14 mouse cellular contexts compared by ENCODE assay signal in the genomic region with DNA sequence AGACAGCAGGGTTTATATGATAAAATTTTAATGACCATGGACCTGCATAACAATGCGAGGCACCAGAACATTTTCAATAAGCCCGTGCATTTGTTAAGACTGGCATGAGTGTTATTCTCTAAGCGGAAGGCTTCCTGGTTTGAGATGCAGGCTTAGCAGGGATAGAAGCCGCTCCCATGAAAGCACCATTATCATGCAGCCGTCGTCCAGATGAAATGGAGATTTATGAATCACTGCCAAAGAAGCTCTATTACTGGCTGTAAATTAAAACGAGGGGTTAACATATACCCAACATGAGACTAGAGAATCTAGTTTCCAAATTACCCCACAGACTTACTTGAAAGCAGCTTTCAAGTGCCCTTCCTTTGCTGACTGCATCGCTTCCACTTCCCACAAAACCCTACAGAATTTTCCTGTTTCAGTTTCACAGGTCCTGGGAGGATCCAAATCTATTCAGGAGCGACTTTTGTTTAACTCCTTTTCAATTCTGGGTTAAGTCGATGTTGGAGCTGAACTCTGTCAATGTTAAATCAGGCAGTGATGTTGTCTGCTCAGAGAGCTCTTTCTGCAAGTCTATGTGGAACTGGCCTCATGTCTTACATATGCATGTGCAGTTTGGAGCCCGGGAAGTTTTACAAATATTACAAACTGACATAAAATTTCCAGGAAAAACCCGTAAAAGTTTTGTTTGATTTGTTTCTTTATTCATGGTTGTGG.
DNase-seq lines count a peak whose midpoint lies in the region; ATAC-seq lines count a peak whose summit lies in the region.
"Had no signal": no experiment of that assay in that cellular context is flagged by ENCODE, and none has a peak within 500 bp of the region (broad histone marks: within the 10 kb centered on the region; RNA-seq: fewer than 3 reads in every experiment).

No protein-coding gene starts in this region.

- peaks cover 11% of the 10 kb centered on the region; the same call in 1 of the 2 replicates for H3K4me1 ChIP-seq in midbrain, embryonic 12.5 days
- H3K4me1 ChIP-seq: embryonic facial prominence, embryonic 12.5 days had no signal

- H3K9ac ChIP-seq in midbrain, embryonic 12.5 days (replicated peaks) = no peak overlapping the region
- H3K9ac ChIP-seq: embryonic facial prominence, embryonic 12.5 days had no signal

- WGBS in midbrain, embryonic 12.5 days = 21% methylated on average over 12 of the region's 12 CpGs

- H3K27me3 ChIP-seq in midbrain, embryonic 12.5 days = no peaks in the 10 kb centered on the region
- H3K27me3 ChIP-seq: embryonic facial prominence, embryonic 12.5 days had no signal

- intact Hi-C loops in heart, postnatal 14 days (cut with DNase I) = no loop called here

- H3K9me3 ChIP-seq in midbrain, embryonic 12.5 days = no peaks in the 10 kb centered on the region
- H3K9me3 ChIP-seq: embryonic facial prominence, embryonic 12.5 days had no signal

- DNase-seq in embryo, embryonic 11 days = peak; percentile 7
- DNase-seq in embryo, embryonic 10.5 days (ENCODE audit: low spot score) = no peak
- peak; percentile 33 to 35 for DNase-seq in right cerebral cortex, adult 2 months (ENCODE audit: low spot score in 2 of 2)
- DNase-seq in right cerebral cortex, postnatal 14 days = no peak
- no peak for DNase-seq in ovary, postnatal 36 days (ENCODE audit: low spot score)
- DNase-seq in heart, adult 9 months (ENCODE audit: low spot score in 2 of 2) = no peak
- no peak for DNase-seq in heart, postnatal 14 days
- DNase-seq: adrenal gland, postnatal 36 days; kidney, postnatal 36 days; thymus, adult 18-20 months had no signal

- H3K36me3 ChIP-seq in midbrain, embryonic 12.5 days = no peaks in the 10 kb centered on the region
- H3K36me3 ChIP-seq: embryonic facial prominence, embryonic 12.5 days had no signal

- H3K4me2 ChIP-seq in midbrain, embryonic 12.5 days (replicated peaks) = peak overlapping the region; percentile 41
- H3K4me2 ChIP-seq: embryonic facial prominence, embryonic 12.5 days; liver, embryonic 11.5 days had no signal

- ATAC-seq in midbrain, embryonic 12.5 days (ENCODE audit: low FRiP score, low read depth) = peak; percentile 85

- peak overlapping the region; percentile 18 for H3K4me3 ChIP-seq in midbrain, embryonic 12.5 days
- H3K4me3 ChIP-seq: embryonic facial prominence, embryonic 12.5 days had no signal

- peak overlapping the region; percentile 60 for H3K27ac ChIP-seq in midbrain, embryonic 12.5 days (replicated peaks)
- H3K27ac ChIP-seq: embryonic facial prominence, embryonic 12.5 days; macrophage had no signal

Comparison
In these comparisons a context has a peak if more than half of its experiments do, and no peak if none do; other contexts are left out.
1. DNase-seq: peak in embryo, embryonic 11 days (single experiment) and right cerebral cortex, adult 2 months (2 of 2); none in embryo, embryonic 10.5 days (single experiment), right cerebral cortex, postnatal 14 days (single experiment), ovary, postnatal 36 days (single experiment), heart, adult 9 months (0 of 2) and heart, postnatal 14 days (0 of 2).